Mouse (Mus musculus): ENCODE results near the gene Slc12a8.

Slc12a8 gene

DNA sequence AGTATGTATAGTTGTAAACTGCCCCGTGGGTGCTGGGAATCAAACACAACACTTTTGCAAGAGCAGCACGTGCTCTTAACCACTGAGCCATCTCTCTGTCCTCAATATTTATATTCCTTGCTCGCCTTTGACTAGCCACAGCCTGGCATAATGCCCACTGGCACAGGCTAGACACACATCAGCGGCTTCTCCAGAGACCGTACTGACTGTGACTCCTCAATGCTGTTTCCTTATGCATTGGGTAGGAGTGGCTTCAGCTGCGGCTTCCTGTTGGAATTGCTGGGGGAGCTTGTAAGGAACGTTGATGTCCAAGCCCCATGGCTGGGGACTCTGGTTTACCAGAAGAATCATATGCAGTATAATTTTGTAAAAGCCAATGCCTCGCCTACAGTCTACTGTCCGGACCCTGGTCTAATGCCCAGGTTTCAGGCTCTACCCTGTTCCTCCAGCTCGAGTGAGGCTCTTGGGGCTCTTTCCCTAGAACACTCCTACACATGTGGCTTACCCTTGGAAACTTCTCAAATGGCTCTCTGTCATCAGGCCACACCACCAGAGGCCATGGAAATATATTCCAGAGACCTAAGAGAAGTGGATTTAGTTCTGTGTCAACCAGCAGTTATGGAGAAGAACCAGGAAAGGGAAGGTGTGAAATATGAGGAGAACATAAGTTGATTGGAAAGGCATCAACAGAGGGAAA is 158.2 kb downstream of the Slc12a8 start:
- no peak for DNase-seq (ENCODE audit: low read depth)

DNA sequence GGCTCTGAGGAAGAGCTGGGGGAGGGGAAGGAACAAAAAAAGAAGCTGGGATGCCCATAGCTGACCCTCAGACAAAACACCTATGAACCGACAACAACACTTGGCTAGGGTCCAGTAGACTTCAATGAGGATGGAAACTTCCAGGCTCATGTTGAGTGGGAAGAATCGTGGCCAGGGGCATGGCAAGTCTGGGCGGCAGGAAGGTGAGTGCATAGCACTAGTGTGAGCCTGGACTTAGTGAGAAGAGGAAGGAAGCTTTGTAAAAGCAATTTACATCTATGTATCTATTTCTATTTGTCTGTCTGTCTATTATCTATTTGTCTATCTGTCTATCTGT is 158.7 kb downstream of the Slc12a8 start:
- DNase-seq (ENCODE audit: low read depth), result no peak

DNA sequence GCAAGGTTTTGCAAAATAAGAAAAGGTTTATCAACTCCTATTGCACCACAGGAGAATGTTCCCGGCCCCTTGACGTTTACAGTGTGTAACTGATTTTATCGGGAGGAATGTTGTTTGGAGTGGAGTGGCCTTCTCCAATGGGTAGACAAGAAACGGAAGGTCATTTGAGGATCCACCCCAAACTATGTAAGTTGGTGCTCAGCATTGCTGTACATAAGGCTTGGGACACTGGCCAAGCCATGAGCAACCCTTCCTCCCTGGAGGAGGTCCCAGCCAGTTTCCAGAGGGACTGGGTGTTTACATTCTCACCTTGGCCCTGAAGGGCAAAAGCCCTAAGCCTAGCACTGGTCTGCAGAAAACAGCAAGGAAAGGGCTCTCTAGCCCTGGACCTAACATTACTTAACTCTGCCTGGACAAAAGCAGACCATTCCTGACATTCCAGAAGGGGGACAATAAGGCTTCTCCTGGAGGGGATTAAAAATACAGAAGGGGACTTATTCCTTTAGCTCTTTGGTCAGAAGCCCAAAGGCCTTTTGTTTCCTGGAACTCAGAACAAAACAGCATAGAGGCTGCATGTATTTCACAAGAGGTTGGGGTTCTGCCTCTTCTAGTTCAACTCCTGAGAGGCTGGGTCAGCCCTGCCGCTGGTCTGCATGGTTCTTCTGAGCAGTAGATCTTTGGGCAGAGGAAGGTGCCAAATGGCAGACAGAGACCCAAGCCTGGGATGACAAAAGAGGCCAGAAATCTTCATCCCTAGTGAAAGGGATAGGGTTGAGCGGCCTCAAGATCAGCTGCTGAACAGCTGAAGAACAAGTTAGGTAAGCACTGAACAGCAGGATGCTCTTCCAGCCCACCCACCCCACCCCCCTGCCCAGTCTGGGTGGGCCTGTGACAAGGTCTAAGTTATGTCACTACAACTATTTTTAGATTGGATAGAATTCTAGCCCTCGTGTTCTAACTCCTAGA is 159.5 kb downstream of the Slc12a8 start:
- no peak for DNase-seq (ENCODE audit: low read depth)

DNA sequence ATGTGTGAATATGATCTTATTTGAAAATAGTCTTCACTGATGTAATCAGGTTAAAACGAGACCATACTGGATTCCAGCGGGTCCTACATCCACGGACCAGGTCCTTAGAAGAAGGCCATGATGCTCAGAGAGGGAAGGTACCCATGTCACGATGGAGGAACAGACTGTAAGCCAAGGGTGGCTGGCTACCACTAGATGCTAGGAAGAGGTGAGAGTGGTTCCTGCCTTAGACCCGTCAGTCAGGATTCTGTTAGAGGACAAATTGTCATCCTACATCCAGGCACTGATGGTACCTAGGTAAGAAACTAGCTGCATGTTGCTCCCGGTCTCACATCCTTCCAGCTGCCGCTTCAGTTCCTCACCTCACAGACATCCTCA is 160.2 kb downstream of the Slc12a8 start:
- no peak for DNase-seq (ENCODE audit: low read depth)

DNA sequence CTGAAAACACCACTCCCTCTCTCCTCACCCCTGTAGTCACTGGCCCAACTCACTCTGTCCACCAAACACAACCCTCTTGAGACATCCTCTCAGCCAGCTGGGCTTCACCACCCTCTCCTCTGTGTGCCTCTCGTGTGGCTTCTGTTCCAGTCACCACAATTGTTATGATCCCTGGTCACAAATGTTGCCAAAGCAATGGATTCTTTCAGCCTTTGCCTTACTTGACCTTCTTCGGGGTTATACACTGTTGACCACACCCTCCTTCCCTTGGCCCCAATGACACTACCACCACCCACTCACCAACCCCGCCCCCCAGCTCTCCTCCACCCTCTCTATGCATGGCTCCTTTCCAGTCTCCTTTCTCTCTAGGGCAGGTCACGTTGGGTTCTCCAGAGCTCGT is 160.8 kb downstream of the Slc12a8 start:
- no peak for DNase-seq (ENCODE audit: low read depth)

DNA sequence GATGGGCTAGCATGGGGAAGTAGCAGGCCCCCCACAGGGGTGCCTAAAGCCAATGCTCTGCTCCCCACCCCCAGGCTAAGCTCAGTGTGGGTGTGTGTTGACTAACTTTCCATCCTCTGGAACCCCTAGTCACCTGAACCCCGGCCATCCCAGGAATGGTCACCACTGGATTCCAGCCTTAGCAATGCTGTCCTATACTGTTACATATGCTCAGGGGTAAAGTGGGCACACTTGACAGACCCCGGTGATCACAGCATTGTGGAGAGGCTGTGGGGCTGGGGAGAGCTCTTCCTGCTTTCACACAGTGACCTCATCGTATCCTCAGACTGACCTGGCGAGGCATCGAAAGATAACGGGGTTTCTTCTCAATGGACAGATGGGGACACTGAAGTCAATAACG is 163.1 kb downstream of the Slc12a8 start:
- DNase-seq (ENCODE audit: low read depth), result no peak

DNA sequence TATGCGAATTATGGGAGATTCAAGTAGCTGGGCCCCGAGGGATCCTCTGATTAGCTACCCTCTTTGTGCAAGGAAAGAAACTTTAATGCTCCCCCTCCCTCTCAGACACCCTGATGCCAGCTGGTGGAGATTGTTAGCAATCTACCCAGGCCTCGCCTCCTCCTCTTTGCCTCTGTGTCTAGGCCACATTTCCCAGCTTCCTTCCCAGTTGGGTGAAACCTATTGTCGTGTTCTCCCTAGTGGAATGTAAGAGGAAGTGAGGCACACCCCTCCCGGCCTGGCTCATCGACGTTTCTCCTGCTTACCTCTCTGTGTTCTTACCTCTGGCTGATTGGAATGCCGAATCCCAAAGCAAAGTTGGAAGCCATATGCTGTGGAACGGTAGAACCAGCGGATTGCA is 163.7 kb downstream of the Slc12a8 start:
- no peak for DNase-seq (ENCODE audit: low read depth)

DNA sequence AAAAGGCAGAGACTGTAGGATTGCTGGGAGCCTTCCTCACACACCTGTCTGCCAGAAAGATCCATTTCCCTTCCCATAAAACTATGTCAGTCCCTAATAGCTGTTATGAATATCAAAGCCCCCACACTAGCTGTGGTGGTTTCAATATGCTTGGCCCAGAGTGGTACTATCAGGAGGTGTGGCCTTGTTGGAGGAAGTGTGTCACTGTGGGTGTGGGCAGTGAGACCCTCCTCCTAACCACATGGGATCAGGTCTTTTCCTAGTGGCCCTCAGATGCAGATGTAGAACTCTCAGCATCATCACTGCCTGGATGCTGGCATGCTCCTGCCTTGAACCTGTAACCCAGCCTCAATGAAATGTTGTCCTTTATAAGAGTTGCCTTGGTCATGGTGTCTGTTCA is 164.5 kb downstream of the Slc12a8 start:
- no peak for DNase-seq (ENCODE audit: low read depth)

DNA sequence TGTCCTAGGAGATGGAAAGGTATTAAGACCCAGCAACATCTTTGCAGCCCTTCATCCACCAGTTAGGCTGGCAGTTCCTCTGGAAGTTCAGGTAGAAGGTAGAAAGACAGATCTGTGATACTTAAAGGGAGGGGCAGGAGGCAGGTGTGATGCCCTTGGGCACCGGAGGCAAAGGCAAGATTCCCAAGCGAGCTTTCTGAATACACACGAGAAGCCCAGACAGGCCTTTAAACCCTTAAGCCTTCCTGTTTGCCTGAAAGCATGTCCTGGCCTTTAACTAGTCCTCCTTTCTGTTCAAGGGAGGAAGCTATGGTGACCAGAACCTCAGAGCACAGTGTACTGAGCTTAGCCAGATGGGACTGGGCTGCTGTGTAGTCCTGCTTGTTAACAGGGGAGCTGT is 165.5 kb downstream of the Slc12a8 start:
- DNase-seq (ENCODE audit: low read depth), result no peak

DNA sequence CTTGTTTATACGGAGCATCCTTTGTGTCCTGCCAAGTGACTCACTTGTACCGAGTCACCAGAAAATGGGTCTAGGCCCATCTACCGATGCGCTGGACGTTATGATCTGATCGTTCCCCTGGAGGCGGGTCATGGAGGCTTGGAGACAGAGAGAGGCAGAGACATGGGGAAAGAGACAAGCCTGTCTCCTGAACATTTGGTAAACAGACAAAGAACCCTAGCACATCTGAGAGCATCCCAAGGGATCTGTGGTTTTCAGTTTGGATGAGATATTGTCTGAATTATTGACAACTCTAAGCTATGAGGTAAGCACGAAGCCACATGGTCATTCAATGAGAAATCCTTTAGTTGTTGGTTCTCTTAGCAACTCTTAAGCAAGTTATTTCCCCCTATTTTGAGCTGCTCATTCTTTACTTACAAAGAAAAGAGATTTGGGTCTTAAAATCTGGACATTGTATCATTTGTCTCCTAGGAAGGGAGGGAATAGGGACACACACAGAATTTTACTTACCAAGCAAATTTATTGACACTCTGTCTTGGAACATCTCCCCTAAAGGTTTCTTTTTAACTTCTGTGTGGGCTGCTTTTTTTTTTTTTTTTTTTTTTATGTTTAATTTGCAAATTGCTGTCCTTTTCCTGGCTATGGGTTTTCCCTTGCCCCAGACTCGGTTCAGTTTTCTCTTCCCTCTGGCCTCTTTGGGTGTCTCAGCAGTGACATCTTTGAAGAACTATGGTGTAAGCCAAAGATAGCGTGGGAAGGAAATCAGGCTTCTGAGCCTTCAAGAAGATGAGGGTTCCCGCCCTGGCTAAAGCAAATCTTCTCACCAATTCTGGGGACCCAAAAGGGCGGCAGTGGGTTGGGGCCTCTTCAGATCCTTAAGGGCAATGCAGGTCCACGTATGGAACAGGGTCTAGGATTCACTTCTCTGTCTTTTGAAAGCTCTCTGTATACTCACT is 166.4 kb downstream of the Slc12a8 start:
- no peak for DNase-seq (ENCODE audit: low read depth)

DNA sequence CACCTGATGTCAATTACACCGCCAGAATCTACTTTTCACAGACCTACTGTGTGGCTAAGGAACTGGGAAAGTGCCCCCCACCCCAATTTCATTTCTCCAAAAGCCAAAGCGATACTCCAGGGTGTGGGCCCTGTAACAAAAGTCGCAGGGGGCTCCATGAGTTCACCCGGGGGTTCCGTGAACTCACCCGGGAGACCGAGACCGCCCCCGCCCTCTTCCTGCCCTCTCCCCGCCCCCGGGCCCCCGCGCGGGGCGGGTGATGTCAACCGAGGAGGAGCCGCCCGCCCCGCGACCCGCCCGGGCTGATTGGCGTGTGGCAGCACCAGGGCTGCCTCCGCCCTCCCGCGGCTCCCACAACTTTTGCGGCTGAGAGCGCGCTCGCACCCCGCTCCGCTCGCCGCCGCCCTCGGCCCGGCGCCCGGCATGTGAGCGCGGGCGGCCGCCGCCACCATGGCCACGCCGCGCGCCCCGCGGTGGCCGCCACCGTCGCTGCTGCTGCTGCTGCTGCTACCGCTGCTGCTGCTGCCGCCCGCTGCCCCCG is 167.1 kb downstream of the Slc12a8 start, which contains the start of gene Heg1:
TSS of gene Heg1 (plus strand) at position 209 of the 541 bp plus-strand sequence.
- peak; percentile 85 for DNase-seq (ENCODE audit: low read depth)

DNA sequence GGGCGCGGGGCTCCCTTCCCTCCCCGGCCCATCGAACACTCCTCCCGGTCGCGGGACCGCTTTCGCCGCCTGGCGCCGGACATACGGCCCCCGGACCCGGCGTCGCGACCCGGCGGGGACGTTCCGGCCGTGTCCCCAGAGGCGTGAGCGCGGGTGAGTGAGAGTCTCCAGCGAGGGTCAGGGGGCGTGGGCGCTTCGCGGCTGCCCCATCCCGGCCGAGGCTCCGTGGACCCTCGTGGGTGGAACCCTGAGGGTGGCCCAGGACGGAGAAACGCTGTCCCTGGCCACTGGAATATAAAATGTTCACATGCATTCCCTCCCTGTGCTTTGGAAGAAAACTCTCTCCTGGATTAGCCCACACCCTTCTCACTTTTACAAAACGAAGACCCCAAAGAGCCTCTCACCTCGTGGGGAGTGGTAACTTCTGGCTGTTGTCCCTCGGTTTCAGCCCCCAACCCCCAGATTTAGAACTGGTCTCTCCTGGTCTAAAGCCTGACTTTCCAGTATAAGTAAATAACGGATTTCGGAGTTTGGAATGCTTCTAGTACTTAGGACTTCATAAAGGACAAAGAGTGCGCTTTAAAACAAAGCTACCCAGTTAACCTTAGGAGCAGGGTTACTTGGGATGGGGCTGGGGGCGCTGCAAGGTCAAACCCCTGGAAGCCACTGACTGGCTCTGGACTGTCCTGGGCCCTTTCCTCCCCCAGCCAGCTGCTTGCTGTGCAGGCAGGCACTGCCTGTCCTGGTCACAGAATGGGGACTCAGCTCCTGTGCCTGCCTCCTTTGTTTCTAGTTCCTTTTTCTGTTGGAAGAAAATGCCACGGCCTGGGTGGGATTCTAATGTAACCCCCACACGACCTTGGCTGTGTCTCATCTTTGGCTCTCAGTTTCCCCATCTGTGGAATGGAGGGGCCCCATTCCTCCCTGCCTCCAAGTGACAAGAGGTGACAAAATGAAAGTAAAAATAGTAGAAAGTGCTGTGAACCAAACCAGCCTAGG is 167.9 kb downstream of the Slc12a8 start:
- peak; percentile 57 for DNase-seq (ENCODE audit: low read depth)

DNA sequence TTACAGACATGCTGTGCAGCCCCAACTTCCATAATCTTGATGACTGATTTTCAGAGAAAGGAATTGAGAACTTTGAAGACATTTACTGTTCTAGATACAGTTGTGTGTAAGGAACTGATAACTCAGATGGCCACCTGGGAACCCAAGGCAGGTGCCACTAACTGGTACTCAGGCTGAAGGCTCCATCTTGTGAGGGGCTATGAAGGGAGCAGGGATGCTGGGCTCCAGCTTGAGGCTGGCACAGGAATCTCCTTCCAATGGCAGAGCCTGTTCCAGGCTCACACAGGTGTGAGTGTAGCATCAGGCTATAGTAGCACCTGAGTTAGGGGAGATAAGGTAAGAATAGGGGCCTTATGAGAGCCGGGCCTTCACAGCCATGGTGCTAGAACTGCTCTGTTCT is 168.9 kb downstream of the Slc12a8 start:
- no peak for DNase-seq (ENCODE audit: low read depth)

DNA sequence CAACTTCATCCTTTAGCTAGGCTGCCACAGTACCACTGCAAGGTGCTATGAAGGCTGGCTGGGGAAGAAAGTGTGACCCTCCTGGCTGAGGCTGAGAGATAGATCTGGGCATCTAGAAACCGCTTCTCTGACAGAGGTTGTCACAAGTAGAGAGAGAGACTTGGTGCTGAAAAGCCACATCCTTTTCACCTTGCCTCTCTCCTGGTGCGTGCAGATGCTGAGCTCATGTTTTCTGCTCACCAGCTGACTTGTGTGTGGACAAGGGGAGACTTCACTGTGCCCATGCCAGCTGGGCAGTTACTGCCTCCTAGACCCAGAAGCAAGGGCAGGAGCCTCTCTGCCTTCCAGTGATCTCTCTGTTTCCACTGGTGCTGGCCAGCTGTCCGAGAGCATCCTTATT is 170.6 kb downstream of the Slc12a8 start:
- peak; percentile 75 for DNase-seq (ENCODE audit: low read depth)

DNA sequence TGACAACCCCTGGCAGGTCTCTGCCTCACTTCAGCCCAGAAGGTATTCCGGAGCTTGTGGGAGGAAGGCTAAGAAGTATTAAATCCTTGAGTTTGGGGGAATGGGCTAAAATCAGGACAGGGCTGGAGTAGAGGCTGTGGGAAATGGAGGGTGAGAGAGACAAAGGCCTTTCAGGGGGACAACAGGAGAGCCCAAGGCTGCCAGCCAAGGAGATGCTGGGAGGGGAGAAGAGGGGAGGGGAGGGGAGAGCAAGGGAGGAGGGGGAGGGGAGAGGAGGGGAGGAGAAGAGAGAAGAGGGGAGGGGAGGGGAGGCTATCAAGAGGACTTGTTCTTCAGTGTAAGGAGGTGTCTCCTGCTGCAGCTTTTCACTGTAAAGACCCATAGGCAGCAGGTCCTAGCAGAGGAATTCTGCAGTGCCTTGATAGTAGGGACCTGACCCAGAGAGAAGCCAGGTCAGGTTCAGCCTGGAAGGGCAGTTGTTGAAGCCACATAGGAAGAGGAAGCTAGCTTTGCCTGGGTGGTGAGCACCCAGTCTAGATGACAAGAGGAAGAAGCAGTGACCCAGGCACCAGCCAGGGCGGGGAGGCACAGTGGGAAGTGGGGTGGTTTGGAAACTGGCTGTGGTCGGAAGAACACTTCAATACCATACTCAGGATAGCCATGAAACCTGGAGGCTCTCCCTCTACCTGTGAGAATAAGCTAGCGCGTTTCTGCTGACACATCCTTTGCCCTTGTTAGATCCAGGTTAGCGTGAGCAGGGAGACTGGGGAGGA is 174.0 kb downstream of the Slc12a8 start:
- peak; percentile 55 for DNase-seq (ENCODE audit: low read depth)

DNA sequence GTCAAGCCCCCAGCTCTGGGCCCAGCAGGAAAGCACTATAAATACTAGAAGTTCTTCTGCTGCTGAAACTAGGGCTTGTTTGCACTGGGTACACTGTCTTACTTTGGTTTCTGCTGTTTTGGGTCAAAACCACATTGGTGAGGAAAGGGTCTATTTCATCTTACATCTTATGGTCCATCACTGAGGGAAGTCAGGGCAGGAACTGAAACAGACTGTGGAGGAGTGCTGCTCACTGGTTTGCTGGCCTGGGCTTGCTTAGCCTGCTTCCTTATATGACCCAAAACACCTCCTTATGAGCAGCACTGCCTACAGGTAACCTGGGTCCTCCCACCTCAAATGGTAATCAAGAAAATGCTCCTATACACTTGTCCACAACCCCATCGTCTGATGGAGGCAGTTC is 176.4 kb downstream of the Slc12a8 start:
- DNase-seq (ENCODE audit: low read depth), result no peak

DNA sequence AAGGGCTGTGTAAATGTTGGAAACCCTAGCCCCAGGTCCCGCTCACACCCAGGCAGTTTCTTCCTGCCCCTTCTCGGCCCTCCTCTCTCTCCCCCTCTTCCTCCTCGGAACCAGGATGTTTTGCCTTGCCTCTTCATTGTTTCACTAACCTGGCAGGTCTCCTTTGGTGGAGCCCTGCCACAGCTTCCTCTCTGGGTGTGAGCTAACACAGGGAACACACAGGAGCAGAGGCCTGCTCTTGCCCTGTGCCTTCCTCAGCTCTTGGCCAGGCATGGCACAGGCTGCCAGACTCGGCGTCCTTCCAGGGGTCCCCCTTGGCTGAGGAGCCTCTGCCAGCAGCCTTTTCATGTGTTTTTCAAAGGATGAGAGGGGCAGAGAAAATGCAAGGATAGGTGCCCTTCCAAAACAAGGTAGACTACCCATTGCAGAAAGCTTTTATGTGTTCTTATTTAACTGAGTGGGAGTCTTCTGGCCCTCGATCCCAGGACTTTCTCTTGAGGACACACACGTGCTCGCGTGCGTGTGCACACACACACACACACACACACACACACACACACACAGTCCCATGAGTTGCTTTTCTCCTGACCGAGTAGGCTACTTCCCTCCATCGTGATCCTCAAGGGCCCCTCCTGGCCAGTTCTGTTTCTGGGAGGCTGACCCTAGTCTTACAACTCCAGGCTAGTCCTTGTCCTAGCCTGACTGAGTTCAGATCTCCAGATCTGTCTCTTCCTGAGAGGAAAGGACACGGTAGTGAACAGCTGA is 179.9 kb downstream of the Slc12a8 start:
- DNase-seq (ENCODE audit: low read depth), result peak; percentile 43

DNA sequence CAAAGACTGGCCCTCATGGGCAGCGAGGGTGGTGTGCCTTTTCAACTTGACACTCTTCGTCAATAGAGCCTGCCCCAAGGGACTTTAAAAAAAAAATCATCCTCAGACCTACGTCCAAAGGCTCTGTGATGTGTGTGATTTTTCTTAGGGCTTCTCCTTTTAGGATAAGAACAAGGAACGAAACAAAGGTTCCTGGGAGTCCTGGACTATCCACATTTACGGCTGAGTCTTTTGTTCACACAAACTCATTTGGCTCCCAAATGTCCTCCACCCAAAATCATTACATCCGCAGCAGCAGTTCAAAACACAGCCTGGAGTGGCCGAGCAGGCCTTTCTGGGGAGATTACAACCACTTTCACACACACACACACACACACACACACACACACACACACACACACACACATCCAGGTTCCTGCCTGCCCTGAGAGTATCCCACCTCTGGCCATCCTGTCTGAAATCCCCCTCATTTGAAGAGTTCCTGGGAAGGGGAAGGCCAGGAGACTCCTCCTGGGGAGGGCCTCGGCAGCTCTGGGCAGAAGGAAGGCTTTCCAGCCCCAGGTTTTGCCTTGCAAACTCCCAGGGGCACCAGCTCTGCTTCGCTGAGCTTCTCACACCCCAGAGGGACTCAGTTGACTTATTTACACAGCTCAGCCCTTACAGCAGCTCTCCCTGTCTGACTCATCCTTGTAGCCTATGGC is 180.6 kb downstream of the Slc12a8 start:
- no peak for DNase-seq (ENCODE audit: low read depth)
